Mouse (Mus musculus) hindbrain, embryonic 15.5 days (tissue): Measurements from ENCODE around the gene Tas2r118. TPM values are rescaled to one million over a fixed set of nuclear protein-coding genes. Genes with fewer than 3 reads are reported as not detected.

Experiments used
- polyA plus RNA-seq: library from polyadenylated mRNA; unstranded; fragments of >200 nt; fragmentation: Nextera tagmentation; extraction: Ambion mirVana; gene quantifications from 2 replicates; pipeline ENCODE4 v1.2.1, GENCODE M21; 2015

Gene Tas2r118
- polyA plus RNA-seq, 1 experiment from 2014 or later: not detected

Other genes starting within 250 kb of the Tas2r118 start
- gene Cadps2, start 130.6 kb downstream of the Tas2r118 start, polyA plus RNA-seq: 12.9 and 13.9 TPM in 2 replicates
- 0.21 and 0.30 TPM in 2 replicates for gene Slc13a1, start 198.0 kb upstream of the Tas2r118 start, polyA plus RNA-seq